Mouse (Mus musculus): ENCODE data around the gene Gm20388.

Gene Gm20388

DNA sequence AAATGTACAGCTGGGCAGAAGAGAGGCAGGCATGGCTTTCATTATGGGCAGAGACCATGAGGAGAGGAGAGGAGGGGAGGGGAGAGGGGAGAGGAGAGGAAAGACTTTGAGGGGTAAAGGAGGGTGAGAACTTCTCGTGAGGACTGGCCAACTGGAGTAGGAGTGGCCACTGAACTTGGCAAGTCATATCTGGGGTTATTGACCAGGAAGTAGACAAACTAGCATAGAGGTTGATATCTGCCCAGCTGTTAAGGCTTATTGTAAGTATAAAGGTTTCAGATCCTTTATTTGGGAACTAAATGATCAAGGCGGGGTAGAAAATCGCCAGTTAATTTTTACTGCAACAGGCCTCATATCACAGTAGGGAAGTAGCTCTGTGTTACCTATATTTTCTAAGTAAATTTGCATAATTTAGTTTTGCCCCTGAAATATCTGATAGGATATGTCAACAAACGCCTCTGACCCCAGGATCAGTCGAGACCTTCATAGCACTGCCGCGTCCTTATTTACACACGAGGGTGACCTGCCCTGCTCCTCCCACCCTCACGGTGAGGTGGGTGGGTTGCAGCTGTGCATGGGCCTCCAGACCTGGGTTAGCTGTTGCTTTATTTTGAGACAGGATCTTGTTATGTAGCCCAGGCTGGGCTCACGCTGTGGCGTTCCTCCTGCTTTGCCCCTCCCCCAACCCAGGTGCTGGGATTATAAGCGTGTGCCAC, 2152.0 kb downstream of the Gm20388 start:
- no peak for DNase-seq

- DNase-seq: no peak
Measured at GRCm38 (mm10) chr8:122064353-122064752, 2153.7 kb downstream of the Gm20388 start.

DNA sequence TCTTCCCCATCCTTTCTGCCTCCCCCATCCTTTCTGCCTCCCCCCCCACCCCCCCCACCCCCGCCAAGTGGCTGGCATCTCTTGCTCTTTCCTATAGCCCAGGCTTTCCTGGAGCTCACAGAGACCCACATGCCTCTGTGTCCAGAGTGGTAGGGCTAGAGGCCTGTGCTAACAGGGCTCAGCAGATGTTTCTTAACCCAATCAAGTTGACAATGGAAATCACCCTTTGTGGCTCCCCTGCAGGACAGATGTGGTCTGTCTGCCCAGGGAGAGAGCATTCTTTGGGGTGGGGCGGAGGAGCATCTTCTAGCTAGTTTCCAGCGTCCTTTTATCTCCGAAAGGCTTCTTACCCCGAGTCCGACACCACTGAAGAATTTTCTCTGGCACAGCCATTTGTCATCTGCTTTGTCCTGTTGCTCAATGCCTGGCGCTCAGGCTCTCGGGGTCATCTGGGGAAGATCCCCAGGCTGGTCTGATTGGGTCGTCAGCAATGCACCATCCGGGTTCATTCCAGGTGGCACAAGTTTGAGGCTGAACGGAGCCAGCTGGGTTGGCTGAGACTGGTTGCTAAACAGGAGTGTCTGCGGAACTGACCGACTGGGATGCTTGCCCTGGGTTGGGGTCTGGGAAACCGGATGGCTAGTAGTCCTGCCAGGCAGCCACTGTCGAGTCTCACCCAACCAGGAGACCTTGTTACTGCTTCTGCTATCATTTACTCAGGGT, 2157.3 kb downstream of the Gm20388 start:
- DNase-seq: no peak

- no peak for DNase-seq
Measured at GRCm38 (mm10) chr8:122068609-122069008, 2158.0 kb downstream of the Gm20388 start.

GRCm38 (mm10) chr8:122069281-122069680, 2158.6 kb downstream of the Gm20388 start:
- DNase-seq: no peak

GRCm38 (mm10) chr8:122071193-122071592, 2160.6 kb downstream of the Gm20388 start:
- no peak for DNase-seq

GRCm38 (mm10) chr8:122073964-122074363, 2163.3 kb downstream of the Gm20388 start:
- DNase-seq: no peak

DNA sequence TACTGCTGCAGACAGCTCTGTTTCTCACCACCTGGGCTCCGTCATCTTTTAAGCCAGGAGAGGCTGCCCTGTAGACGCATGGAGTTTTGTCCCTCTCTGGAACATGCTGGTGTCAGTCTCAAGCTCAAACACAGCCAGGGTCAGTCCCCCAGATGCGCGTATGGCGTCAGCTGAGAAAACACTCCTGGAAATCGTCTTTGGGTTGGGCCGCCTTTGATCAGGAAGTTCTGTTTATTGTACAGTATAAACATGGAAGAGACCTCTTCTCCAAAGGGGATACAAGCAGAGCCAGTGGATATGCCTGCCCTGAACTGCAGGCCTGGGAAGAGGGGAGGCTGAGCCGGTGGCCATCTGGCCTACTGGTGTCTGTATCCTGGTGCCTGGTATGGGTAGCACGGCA, 2163.8 kb downstream of the Gm20388 start:
- no peak for DNase-seq

- no peak for DNase-seq
Measured at GRCm38 (mm10) chr8:122074977-122075376, 2164.3 kb downstream of the Gm20388 start.

- no peak for DNase-seq
Measured at GRCm38 (mm10) chr8:122076183-122076842, 2165.7 kb downstream of the Gm20388 start.

- no peak for DNase-seq
Measured at GRCm38 (mm10) chr8:122078321-122078720, 2167.7 kb downstream of the Gm20388 start.

- DNase-seq: no peak
Measured at GRCm38 (mm10) chr8:122079093-122079492, 2168.5 kb downstream of the Gm20388 start.

DNA sequence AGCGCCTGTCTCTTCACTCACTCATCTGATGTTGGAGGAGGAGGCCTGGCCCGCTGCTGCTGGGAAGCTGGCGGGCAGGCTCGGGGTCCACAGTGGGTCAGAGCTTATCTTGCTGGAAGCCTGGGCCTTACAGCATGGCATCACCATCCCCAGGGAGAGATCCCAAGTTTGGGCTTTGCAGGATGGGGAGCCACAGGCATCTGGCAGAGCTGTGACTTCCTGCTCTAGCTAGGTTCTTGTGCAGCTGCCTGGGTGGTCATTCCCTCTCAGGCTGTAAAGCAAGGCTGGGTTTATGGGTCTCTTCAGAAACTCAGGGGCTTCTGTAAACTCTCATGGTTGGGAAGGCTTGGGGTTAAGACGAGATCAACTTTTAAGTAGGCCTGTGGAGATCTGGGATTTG, 2169.7 kb downstream of the Gm20388 start:
- no peak for DNase-seq

DNA sequence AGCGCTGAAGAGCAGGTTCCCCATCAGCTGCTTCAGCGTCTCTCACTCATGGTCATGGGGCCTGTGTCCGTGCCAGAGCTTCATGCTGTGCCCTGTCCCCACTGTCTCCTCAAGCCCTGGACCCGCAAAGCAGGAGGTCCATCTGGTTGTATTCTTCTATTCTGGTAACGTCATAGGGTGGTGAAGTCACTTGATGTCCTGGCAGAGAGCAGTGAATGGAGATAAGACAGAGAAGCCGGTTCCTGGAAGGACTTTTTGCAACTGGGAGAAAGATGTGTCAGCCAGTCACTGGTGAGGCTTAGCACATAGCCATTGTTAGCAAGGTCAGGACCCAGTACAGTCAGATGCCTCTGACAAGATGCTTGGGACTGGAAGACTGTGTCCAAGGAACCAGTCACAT, 2172.8 kb downstream of the Gm20388 start:
- DNase-seq: no peak

DNA sequence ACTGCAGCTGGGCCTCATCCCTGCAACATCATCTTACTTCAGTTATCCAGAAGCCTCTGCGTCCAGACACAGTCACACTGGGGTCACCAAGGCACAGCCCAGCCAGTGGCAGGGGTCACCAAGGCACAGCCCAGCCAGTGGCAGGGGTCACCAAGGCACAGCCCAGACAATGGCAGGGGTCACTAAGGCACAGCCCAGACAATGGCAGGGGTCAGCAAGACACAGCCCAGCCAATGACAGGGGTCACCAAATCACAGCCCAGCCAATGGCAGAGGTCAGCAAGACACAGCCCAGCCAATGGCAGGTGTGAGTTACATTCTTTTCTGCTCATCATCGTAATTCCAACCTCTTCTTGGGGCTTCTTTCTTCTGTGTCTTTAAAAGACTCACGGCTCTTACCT, 2173.5 kb downstream of the Gm20388 start:
- no peak for DNase-seq

DNA sequence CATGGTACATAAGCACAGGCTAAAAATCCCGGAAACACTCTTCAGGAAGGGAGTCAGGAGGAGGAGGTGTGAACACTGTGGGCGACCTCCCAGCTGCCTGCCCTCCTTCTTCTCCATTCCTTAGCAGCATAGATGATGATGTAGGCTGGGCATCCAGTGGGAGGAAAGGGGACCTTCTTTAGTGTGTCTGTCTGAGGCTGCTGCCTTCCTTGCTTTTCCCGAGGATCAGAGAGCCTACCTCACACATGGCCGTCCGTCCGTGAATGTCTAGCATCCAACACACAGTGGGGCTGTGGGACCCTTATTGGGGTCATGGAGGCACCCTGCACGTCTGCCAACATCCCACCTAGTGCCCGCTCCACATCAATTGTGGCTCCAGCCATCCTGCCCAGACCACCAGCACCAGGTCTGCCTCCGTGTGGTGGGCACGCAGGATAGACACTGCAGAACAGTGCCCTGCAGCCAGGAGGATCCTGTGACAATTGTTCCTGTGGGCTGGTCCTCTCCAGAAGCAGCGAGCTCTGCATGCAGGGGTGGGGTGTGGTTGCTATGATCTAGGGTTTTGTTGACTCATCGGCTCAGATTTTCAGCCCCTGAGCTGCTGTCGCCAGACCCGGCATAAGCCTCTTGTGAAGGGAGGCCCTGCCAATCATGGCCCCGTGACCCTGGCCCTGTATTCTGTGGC, 2174.2 kb downstream of the Gm20388 start:
- DNase-seq: no peak

GRCm38 (mm10) chr8:122086064-122086463, 2175.4 kb downstream of the Gm20388 start:
- DNase-seq: peak; percentile 28

DNA sequence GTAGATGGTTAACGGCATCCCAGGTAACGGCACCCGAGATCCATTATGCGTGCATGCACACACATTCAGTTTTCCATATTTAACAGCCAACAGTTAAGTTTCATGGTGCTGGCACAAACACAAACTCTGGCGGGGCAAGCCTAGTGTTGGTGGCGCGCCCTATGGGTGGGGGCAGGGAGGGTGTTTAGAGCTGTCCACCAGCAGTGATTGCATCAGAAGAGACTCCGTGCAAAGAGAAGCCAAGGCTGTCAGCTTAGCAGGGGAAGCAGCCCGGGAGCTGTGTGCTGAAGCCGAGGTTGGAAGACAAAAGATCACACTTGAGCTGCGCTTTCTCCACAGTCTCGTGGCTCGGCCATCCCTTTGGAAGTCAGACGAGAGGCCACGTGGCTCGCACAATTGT, 2178.0 kb downstream of the Gm20388 start:
- no peak for DNase-seq

DNA sequence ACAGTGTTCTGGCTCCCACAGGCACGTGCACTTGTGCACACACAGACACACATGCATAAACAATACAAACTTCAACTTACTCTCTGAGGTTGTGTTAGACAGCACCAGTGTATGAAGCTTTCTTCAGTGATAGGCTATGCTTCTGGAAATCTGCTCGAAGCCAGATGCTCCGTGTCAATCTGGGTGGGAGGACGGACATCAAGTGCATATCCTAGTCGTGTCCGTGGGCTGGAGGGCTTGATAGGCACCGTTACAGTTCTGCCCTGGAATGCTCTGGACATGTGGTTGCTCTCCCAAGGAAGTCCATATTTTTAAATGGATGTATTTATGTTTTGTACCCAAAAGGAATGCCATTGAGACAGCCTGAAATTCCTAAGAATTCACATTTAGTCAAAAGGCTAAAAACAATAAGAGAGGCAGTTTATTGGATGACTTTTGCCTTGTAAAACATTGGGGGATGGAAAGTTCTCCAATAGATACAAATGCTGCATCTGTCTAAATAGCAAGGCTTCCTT, 2178.6 kb downstream of the Gm20388 start:
- no peak for DNase-seq

GRCm38 (mm10) chr8:122092476-122092875, 2181.8 kb downstream of the Gm20388 start:
- DNase-seq: no peak

- no peak for DNase-seq
Measured at GRCm38 (mm10) chr8:122098766-122099165, 2188.1 kb downstream of the Gm20388 start.

DNA sequence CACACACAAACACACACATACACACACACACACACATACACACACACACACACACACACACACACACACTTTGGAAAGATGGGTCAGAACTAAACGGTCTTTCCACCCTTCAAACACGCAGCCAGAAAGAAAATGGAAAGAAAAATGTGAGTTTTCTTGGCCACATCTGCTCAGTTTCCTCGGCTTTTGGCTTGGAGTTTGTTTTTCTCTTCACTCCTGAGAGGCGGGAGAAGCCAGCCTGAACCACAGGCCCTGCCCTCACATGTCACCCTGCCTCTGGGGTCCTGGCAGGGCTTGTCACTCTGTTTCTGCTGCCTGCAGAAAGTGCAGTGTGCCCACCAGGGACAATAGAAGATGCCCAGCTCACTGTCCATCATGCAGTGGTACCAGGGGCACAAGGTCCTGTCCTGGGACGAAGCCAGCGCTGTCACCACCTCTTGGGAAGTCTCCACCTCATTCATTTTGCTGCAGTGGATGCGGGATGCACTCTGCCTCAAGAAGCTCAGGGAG, 2189.1 kb downstream of the Gm20388 start:
- no peak for DNase-seq

DNA sequence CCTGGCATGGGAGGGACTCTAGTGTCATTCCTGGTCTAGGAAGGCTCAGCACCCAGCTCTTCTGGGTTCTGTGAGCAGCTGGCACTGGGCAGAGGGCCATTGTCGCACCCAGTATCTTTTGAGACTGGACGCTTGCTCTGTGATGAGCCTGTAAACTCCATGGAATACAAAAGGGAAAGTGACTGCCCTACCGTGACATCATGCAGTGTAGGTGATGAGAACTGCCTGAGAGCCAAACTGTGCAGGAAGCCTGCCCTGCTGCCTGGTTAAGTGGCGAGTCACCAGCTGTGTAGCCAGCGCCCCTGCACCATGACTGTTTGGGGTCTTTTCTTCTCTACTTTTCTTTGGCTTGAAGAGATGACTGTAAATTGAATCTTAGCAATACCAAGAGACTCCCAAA, 2191.2 kb downstream of the Gm20388 start:
- no peak for DNase-seq
